Mouse (Mus musculus) frontal cortex, postnatal 36 days (tissue): ENCODE results near the gene Vezt.

Source experiments
- DNase-seq, 2 experiments: peaks; one replicate each; pipeline ENCODE4 v3.0.0; 2022; ENCODE audit warnings: low spot score in 2 of 2

The Vezt gene

GRCm38 (mm10) chr10:94037596-94037995 is 2.0 kb upstream of the Vezt start:
- no peak for DNase-seq

DNA sequence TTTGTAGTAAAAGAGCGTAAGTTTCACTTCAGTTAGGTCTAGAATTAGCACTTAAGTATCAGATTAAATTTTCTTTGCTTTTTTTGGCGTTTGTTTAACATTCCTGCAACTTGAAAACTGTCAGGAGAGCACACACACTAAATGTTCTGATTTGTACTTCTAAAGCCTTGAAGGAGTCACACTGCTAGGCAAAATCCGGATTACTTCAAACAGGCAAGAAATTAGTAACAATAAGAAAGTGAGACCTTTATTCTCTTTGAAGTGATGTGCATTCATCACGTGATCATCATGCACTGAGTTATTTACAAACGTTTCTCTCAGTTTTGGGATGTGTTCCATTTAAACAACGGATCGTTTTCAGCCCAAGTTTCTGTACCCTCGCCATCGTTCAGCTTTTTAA is 1.6 kb upstream of the Vezt start:
- no peak for DNase-seq

DNA sequence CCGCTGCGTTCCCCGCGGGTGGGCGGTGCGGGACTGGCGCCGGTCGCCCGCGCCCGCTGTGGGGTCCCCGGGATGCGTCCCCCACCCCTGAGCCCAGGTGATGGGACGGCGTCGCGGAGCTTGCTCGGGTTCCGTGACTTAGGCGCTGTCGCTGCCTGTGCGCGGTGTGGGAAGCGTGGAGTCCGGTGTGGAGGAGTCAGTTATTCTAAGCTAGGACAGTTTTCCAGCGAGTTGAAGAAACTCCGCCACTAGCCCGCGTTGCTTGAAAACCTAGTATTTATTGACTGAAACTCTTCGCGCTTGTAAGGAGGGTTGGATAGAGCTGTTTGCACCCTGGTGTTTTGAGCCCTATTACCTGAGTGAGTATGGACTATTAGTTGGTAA is 750 bp upstream of the Vezt start:
- DNase-seq, result no peak

DNA sequence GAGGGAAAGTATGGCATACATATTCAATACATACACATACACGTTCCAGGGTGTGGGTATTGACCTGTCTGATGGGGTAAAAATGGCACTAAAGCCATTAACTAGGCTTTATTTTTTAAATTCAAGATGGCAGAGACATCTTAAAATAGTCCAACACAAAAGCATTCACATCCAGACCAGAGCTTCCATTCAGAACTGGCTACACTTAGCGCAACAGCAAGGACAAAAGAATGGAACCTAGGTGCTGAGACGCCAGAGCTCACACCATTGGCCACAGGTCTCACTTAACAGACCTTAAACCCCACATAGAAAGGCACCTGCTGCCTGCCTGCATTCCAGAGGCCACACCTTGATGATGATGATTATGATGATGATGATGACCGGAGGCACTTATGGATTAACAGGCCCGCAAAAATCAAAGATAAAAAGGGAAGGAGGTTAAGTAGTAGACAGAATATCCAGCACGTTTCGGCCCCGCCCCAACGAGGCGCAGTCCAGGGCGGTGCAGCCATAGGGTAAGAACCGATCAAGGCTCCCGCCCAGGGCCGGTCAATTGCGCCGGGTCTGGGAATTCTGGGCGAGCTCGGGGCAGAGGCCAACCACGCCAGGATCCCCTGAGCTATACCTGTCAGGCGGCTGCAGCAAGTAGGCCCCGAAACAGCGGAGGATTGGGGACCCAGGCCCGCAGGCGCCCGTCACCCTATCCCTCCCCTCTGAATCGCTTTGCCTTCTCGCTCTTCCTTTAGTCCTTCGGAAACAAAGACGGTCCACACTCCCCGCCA is 550 bp downstream of the Vezt start:
- DNase-seq, result no peak

DNA sequence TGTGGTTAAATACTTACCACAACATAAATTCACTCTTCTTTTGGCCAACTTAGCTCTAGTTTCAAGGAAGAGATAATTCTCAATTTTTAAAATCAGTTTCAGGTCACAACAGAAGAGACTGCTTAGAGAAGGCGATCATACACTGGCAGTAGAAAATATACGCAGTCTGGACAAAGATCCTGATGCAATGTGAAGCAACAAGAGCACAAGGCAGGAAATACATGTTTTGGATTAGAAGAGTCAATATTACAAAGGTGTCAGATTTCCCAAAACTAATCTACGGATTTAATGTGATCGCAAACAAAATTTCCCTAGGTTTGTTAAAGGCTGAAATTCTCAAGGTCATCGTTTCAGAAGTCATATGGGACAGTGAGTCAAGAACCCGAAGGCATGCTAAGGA is 4.5 kb downstream of the Vezt start:
- no peak for DNase-seq

DNA sequence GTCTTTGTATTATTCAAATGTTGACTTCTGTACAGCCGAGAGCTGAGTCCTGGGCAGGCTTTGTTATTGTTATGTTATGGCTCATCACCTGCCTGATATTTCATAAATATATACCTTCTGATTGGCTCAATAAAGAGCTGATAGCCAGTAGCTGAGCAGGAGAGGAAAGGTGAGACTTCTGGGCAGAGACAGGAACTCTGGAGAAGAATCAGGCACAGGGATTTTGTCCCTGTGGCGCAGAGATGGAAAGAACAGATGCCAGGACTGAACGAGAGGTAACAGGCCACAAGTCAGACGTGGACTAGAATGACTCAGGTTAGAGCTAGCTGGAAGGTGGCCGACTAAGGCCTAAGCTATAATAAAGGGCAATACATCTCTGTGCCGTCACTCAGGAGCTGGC is 7.1 kb downstream of the Vezt start:
- no peak for DNase-seq

DNA sequence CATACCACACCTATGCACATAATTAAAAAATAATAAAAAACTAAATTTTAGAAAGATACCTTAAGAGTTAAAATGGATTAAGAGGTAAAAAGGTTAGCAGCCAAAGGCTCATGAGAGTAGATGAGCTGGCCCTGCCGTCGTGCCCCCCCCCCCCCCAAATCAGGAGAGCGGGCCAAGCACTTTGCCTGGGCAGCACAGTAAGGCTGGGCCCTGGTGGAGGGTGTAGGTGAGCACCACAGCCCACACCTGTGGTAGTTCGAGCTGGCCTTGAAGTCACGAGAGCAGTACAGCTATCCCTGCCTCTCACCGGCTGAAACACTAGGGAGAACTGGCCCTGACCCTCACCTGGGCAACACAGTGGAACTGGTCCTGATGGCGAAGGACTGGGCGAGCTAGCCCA is 10.5 kb downstream of the Vezt start:
- no peak for DNase-seq

DNA sequence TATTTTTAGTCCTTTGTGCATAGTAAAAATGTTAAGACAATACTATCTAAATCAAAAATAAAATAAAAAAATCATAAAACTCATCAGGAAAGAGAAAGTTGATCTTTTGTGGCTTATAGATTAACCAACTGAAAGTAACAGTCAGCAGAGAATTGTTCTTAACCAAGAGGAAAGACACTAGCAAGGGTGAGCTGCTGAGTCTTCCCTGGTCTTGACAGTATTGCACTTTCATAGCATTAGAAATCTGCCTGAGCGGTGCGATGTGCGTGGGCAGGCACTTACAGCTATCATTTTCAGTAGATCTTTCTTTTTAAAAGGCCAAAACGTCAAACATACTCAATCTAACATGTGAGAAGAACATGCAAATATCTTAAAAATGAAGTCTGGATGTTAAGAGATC is 14.6 kb downstream of the Vezt start:
- no peak for DNase-seq

GRCm38 (mm10) chr10:94020587-94020986 is 15.0 kb downstream of the Vezt start:
- DNase-seq, result no peak

DNA sequence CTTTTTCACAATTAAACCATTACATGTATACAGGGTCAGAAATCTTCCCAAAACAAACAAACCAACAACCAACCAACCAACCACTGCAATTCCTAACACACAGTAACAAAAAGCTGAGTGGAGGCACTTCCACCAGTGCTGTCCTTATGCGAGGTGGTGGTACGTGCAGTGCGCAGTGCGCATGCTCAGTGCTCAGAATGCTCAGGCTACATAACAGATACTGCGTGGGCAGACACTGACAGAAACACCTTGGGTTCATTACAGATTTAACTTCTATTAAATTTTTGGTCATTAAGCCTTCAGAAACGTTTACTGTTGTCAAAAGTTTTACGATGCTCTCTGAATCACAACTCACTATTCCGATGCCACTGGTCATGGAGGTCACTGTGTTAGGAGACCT is 18.2 kb downstream of the Vezt start:
- no peak for DNase-seq

- no peak for DNase-seq
These were observed 21.4 kb downstream of the Vezt start for GRCm38 (mm10) chr10:94014200-94014599.

DNA sequence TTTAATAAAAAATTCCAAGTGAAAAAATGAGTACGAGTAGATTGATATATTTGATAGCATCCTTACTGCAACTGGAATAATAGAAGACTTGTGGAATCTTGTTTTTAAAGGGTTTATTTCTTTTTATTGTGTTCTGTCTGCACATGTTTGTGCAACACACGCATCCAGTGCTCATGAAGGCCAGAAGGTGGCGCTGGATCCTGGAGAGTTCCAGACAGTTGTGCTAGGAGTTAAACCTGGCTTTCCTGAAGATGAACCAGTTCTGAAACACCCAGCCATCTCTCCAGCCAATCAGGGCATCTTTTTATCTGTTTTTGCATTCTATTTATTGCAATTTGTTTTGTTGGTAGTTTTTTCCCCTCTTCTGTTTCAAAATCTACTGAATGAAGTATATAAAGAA is 22.4 kb downstream of the Vezt start:
- DNase-seq, result peak in 1 of 2 experiments; percentile 47

GRCm38 (mm10) chr10:94011024-94011423 is 24.6 kb downstream of the Vezt start:
- no peak for DNase-seq

GRCm38 (mm10) chr10:94009991-94010679 is 25.5 kb downstream of the Vezt start:
- DNase-seq, result no peak

DNA sequence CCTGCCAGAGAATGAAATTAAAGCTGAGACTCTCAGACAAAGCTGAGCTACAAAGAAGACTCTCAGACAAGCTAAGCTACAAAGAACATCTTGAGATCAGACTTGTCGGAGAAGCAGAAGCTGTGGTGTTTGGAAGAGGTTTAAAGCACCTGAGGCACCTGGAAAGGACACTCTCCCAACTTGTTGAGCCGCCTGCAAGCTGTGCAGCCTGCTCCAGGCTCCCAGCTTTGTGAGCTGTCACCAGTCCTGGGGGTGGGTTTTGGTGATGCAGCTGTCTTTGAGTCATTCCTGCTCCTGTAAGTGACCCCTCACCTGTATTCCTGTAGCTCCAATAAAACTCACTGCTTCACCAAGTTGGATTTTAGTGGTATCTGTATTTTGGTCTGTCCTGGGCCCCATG is 27.3 kb downstream of the Vezt start:
- no peak for DNase-seq

DNA sequence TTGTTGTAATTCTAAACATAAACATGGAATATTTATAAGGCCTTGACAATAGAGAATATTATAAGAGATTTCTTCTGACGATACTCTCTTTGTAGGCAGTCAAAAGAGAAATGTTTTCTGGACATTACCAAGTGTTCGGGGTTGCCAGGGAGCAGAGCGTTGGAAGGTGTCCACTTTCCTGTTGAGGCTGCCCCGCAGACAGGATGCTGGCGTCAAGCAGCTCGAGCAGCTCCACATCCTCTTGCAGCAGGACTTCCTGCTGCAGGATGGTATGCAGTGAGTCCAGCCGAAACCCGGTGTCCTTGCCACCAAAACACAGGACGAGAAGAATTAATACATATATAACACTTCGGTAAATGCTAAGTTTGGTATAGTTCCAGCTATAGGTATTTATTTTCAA is 35.4 kb downstream of the Vezt start:
- no peak for DNase-seq

DNA sequence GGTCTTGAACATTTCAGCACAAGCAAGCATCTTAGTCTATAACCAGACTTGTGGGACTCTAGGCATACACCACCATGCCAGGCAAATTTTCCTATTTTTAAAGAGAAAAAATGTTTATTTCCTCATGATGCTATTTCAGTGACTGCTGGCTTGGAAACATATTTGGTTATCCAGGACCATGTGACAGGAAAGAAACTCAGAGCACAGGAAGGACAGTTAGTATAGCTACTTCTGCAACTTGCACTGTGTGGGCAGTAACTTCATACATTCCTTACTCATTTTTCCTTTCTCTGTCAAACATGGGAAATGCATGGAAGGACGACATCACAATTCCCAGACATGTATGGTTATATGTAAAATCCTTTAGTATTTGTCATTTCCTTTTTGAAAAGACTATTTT is 36.3 kb downstream of the Vezt start:
- no peak for DNase-seq

DNA sequence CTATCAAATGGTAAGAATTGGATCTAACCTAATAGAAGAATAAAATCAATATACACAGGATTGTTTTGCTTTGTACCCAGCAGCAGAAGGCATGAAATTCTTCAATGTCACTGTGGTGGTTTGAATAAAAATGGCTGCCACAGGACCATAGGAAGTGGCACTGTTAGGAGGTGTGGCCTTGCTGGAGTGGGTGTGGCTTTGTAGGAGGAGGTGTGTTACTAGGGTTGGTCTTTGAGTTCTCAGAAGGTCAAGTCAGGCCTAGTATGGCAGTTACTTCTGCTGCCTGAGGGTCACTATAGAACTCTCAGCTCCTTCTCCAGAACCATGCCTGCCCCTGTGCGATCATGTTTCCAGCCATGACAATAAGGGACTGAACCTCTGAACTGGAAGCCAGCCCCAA is 40.5 kb downstream of the Vezt start:
- no peak for DNase-seq

DNA sequence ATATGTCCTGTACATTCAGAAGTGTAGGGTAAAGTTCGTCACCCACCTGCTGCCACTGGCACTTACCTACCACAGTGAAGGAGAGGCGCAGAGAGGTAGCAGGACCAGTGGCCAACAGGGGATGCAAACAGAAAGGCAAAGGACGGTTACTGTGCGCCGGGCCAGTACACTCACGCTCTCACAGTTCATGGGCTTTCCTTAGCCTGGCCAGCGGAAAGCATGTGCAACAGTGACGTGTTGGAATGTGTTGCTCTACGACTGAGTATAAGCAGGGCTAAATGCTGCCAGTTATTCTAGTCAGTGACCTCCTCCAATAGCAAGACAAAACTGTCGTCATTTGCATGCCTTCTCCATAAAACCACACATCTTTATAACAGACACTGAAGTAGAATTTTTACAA is 41.5 kb downstream of the Vezt start:
- no peak for DNase-seq

GRCm38 (mm10) chr10:93985357-93985756 is 50.3 kb downstream of the Vezt start:
- DNase-seq, result no peak

DNA sequence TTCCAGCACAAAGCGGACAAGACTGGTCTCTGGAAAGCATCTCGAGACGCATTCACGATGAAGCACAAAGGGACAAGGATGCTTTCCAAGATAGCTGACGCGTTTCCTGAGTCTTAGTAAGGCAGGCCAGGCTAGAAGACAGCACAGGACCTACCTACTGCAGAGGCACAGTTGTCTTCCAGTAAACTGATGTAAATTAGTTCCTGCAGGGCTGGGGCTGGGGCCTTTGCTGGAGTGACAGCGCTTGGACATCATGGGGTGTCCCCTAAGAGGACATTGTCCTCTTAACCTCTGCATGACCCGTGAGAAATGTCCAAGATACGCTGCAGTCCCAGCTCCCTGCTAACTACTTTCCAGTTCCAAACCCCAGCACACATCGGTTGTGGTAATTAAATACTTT is 66.3 kb downstream of the Vezt start:
- no peak for DNase-seq

DNA sequence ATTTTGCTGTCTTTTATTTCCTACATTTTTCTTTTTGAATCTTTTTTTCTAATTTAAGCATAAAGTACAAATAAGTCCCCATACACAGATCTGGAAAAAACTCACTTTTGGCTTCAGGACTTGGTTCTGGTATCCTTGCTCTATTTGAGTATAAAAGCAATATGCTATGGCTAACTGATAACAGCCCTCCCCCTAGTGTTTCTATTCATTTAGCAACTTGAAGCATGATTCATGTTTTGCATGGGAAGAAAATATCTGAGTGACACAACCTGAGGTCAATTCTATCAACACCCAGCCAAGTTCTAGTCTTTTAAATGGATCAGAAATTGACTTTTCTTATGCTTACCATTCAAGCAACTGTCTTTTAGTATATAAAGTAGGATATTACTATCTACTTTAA is 68.1 kb downstream of the Vezt start:
- no peak for DNase-seq

GRCm38 (mm10) chr10:93954023-93954422 is 81.6 kb downstream of the Vezt start:
- no peak for DNase-seq

DNA sequence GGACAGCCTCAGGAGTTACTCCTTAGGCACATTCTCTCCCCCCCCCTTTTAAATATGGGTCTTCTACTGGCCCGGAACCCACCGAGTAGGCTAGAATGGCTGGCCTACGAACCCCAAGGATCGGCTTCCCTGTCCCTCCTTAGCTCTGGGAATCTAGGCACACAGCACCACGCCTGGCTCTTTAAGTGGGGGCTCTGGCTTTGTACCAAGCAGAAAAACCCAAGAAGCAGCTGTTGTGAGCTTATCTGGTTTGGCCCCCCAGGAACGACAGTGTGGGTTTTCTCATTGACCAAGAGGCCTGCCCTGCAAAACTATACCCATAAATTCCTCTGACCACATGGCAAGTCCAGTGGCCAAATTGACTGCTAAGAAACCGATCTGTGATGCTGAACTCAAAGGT is 82.1 kb downstream of the Vezt start:
- no peak for DNase-seq
